Comparison of ENCODE assay signal across 19 mouse cellular contexts in the genomic region with DNA sequence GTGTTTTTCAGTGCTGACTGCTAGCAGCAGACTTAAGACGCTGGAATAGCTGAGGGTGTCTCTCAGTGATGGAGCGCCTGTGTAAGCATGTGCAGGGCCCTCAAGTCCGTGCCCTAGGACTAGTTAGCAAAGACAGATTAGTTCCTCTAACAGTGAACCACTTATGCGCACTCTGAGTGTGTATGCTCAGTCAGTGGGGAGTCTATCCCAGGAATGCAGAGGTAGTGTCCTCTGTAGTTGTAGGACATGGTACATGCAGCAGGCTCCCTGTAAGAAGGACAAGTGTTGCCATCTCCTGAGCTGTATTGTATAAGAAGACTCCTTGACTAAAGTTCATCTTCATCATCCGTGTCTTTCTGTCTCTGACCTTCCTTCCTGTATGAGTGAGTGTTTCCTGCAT.
A peak's percentile ranks its signal among the peaks of the same experiment; 100 is the strongest.
DNase-seq lines count a peak whose midpoint lies in the region; ATAC-seq and TF ChIP-seq lines count a peak whose summit lies in the region.
"Had no signal": no experiment of that assay in that cellular context is flagged by ENCODE, and none has a peak within 500 bp of the region (broad histone marks: within the 10 kb centered on the region; RNA-seq: fewer than 3 reads in every experiment).

No protein-coding gene starts in this region.

- DNase-seq in heart, adult 11 months = peak; percentile 63
- no peak for DNase-seq in heart, adult 9 months (ENCODE audit: low spot score in 2 of 2)
- DNase-seq in intestine, embryonic 14.5 days (ENCODE audit: low spot score) = peak; percentile 24
- peak; percentile 26 for DNase-seq in A20 (ENCODE audit: low read depth, low spot score)
- DNase-seq: cerebellum, adult 11-12 months; cerebellum, adult 2 months; cerebellum, adult 9-10 months; cerebellum, postnatal 10 days; cerebellum, postnatal 25 days; forebrain, postnatal 0 days had no signal

- no peak for ATAC-seq in intestine, embryonic 14.5 days (replicated peaks; ENCODE audit: low FRiP score, low TSS enrichment, low read depth)
- no peak for ATAC-seq in intestine, postnatal 0 days
- no peak for ATAC-seq in inflammation-experienced regulatory T-cells, adult 6 months
- ATAC-seq: activated CD4-positive, CD25-positive, alpha-beta regulatory T cell, adult 4 months; forebrain, embryonic 13.5 days; forebrain, embryonic 15.5 days; forebrain, postnatal 0 days; Patski had no signal

- H3K9ac ChIP-seq in intestine, embryonic 14.5 days (ENCODE audit: low read length) = no peak overlapping the region
- H3K9ac ChIP-seq in intestine, postnatal 0 days (ENCODE audit: low read depth, low read length) = no peak overlapping the region
- H3K9ac ChIP-seq: embryonic facial prominence, embryonic 12.5 days; forebrain, embryonic 13.5 days; forebrain, embryonic 15.5 days; forebrain, postnatal 0 days had no signal

- no peak overlapping the region for H3K4me3 ChIP-seq in intestine, embryonic 14.5 days (ENCODE audit: low read depth, low read length)
- no peak overlapping the region for H3K4me3 ChIP-seq in intestine, postnatal 0 days (ENCODE audit: low read depth, low read length)
- H3K4me3 ChIP-seq: embryonic facial prominence, embryonic 10.5 days; embryonic facial prominence, embryonic 12.5 days; forebrain, embryonic 13.5 days; forebrain, embryonic 15.5 days had no signal

- no peaks in the 10 kb centered on the region for H3K27me3 ChIP-seq in intestine, embryonic 14.5 days (replicated peaks; ENCODE audit: control insufficient read depth, insufficient read depth, low read length)
- no peaks in the 10 kb centered on the region for H3K27me3 ChIP-seq in intestine, postnatal 0 days (replicated peaks; ENCODE audit: control insufficient read depth, insufficient read depth, low read length)
- H3K27me3 ChIP-seq: embryonic facial prominence, embryonic 12.5 days; forebrain, embryonic 13.5 days; forebrain, embryonic 15.5 days; Patski had no signal

- no peaks in the 10 kb centered on the region for H3K4me1 ChIP-seq in intestine, embryonic 14.5 days (replicated peaks; ENCODE audit: control insufficient read depth, insufficient read depth, low read length)
- H3K4me1 ChIP-seq in intestine, postnatal 0 days (replicated peaks; ENCODE audit: control insufficient read depth, insufficient read depth, low read length) = no peaks in the 10 kb centered on the region
- H3K4me1 ChIP-seq: embryonic facial prominence, embryonic 10.5 days; embryonic facial prominence, embryonic 12.5 days; forebrain, embryonic 13.5 days; forebrain, embryonic 15.5 days had no signal

- H3K36me3 ChIP-seq in intestine, embryonic 14.5 days (ENCODE audit: control insufficient read depth, insufficient read depth, low read length) = peaks cover 57% of the 10 kb centered on the region
- H3K36me3 ChIP-seq in intestine, postnatal 0 days (ENCODE audit: control insufficient read depth, insufficient read depth) = peaks cover 38% of the 10 kb centered on the region

- no peaks in the 10 kb centered on the region for H3K9me3 ChIP-seq in intestine, embryonic 14.5 days (ENCODE audit: control insufficient read depth, low read length)
- H3K9me3 ChIP-seq in intestine, postnatal 0 days (ENCODE audit: control insufficient read depth) = no peaks in the 10 kb centered on the region
- H3K9me3 ChIP-seq: embryonic facial prominence, embryonic 10.5 days; embryonic facial prominence, embryonic 12.5 days; forebrain, embryonic 13.5 days; forebrain, embryonic 15.5 days; G1E had no signal

- H3K4me2 ChIP-seq in intestine, embryonic 14.5 days (ENCODE audit: low read length) = no peak overlapping the region
- no peak overlapping the region for H3K4me2 ChIP-seq in intestine, postnatal 0 days (replicated peaks; ENCODE audit: low read depth)
- H3K4me2 ChIP-seq: embryonic facial prominence, embryonic 12.5 days; forebrain, embryonic 13.5 days; forebrain, embryonic 15.5 days had no signal

- no peak for TF ChIP-seq CTCF in intestine, postnatal 0 days (IDR thresholded peaks at IDR 0.05; ENCODE audit: low read depth)

- WGBS in intestine, embryonic 14.5 days = 82% methylated on average over 5 of the region's 5 CpGs
- WGBS in intestine, postnatal 0 days = 86% methylated on average over 5 of the region's 5 CpGs

- H3K27ac ChIP-seq in intestine, embryonic 14.5 days (ENCODE audit: low read depth) = no peak overlapping the region
- H3K27ac ChIP-seq in intestine, postnatal 0 days (ENCODE audit: low read depth, low read length) = no peak overlapping the region
- H3K27ac ChIP-seq: embryonic facial prominence, embryonic 10.5 days; embryonic facial prominence, embryonic 12.5 days; forebrain, embryonic 13.5 days; forebrain, embryonic 15.5 days had no signal

Comparison
In these comparisons a context has a peak if more than half of its experiments do, and no peak if none do; other contexts are left out.
1. DNase-seq: peak in heart, adult 11 months (single experiment), intestine, embryonic 14.5 days (single experiment) and A20 (single experiment); none in heart, adult 9 months (0 of 2).